Mouse (Mus musculus) hindbrain, embryonic 10.5 days (tissue): ENCODE results near the gene Mmp20. TPM values are rescaled to one million over a fixed set of nuclear protein-coding genes. Genes with fewer than 3 reads are reported as not detected.

Experiments
- DNase-seq: peaks from one replicate; pipeline ENCODE4 v3.0.0-alpha.2; 2017; ENCODE audit warnings: low spot score
- H3K27ac ChIP-seq: fragments of 300-500 bp; sonication (generic); 2 replicates; pipeline ENCODE4 v1.5.1; 2016; ENCODE audit warnings: mild to moderate bottlenecking, moderate library complexity
- H3K27me3 ChIP-seq: fragments of 300-500 bp; sonication (generic); 2 replicates; pipeline ENCODE4 v1.6.1; 2016; ENCODE audit warnings: mild to moderate bottlenecking; ENCODE audit not compliant: poor library complexity, insufficient read depth, severe bottlenecking
- H3K36me3 ChIP-seq: fragments of 300-500 bp; sonication (generic); 2 replicates; pipeline ENCODE4 v1.6.1; 2016; ENCODE audit warnings: mild to moderate bottlenecking, moderate library complexity
- H3K4me1 ChIP-seq: fragments of 300-500 bp; sonication (generic); replicated peaks from 2 replicates; pipeline ENCODE4 v1.6.1; 2016; ENCODE audit warnings: mild to moderate bottlenecking
- H3K4me3 ChIP-seq: fragments of 300-500 bp; sonication (generic); 2 replicates; pipeline ENCODE4 v1.5.1; 2016; ENCODE audit warnings: mild to moderate bottlenecking, moderate library complexity
- H3K9me3 ChIP-seq: fragments of 300-500 bp; sonication (generic); 2 replicates; pipeline ENCODE4 v1.6.1; 2016; ENCODE audit warnings: mild to moderate bottlenecking, moderate library complexity
- WGBS: fragments of 180-500 bp; shearing (Covaris S2); methylation state at CpG from one replicate; pipeline ENCODE4 v1.1.7; 2016; 5-methylcytosine and 5-hydroxymethylcytosine counted together
- polyA plus RNA-seq: library from polyadenylated mRNA; unstranded; fragments of >200 nt; fragmentation: Nextera tagmentation; extraction: Ambion mirVana; gene quantifications from 2 replicates; pipeline ENCODE4 v1.2.1, GENCODE M21; 2016

The Mmp20 gene
- polyA plus RNA-seq, 1 experiment from 2014 or later: not detected

DNA sequence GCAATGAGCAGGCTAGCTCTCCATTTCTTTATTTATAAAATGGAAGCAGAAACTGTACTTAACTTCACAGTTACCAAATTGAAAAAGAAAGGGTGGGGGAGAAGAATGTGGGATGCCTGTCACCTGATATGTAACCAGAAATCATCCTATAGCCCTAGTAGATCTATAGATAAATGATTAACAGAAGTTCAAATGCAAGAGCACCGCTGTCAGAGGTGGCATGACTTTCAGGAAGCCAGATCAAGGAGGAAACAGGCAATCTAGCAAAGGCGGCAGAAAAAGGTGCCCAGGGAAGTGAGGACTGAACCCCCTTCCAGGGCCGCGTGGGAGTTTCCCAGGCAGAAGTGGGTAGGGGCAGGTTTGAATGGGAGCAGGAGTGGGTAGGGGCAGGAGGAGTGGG, 29.9 kb downstream of the Mmp20 start:
- no peaks in the 10 kb centered on the region for H3K4me1 ChIP-seq
- H3K9me3 ChIP-seq: no peaks in the 10 kb centered on the region
- H3K36me3 ChIP-seq: no peaks in the 10 kb centered on the region
- H3K27me3 ChIP-seq: no peaks in the 10 kb centered on the region
- 77% methylated on average over 4 of the region's 4 CpGs for WGBS
- DNase-seq: no peak
- H3K4me3 ChIP-seq: no peak overlapping the region
- H3K27ac ChIP-seq: no peak overlapping the region

DNA sequence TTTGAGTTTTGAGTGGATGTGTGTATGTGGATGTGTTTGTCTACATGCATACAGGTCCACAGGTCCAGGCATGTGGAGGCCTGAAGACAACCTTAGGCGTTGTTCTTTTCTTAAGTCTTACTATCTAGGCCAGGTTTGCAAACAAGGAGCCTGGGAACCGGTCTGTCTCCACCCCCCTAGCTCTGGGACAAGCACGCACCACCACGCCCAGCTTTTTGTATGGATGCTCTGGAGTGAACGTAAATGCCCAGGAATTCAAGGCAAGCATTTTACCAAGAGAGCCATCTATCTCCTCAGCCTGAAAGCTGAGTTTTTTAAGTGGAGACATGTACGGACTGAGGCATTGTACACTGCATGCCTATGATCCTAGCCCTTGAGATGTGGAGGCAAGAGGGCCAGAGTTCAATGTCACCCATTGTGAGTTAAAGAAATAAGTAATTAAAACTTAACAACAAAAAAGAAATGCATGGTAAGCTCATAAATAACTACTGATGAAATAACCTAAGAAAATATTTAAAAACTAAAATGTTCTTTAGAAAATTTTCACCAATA, 31.5 kb downstream of the Mmp20 start:
- H3K27ac ChIP-seq: no peak overlapping the region
- DNase-seq: peak; percentile 12
- no peaks in the 10 kb centered on the region for H3K4me1 ChIP-seq
- H3K9me3 ChIP-seq: no peaks in the 10 kb centered on the region
- H3K27me3 ChIP-seq: no peaks in the 10 kb centered on the region
- H3K36me3 ChIP-seq: no peaks in the 10 kb centered on the region
- no peak overlapping the region for H3K4me3 ChIP-seq
- WGBS: 62% methylated on average over 6 of the region's 6 CpGs

DNA sequence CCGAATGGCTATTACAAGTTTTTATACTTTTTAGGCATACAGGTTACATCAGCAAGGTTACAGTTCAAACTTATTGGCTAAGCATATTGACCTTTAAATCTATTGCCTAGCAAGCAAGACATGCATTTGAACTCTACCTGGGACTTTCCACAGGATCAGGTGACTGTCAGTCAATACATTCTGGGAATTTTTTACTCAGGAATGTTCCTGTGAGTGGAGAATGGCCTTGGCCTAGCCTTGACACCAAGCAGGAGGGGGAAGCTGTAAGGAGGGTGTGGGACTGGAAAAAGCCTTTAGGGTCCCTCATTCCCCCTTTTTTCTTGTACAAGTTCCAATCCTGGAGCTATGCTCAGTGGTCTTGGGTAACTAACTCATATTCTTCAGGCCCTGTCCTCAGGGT, 33.3 kb downstream of the Mmp20 start:
- 97% methylated on average over 1 of the region's 1 CpGs for WGBS
- Histone ChIP-seq H3K4me1 (no peaks in the 10 kb centered on the region), H3K4me3 (no peak overlapping the region), H3K36me3 (no peaks in the 10 kb centered on the region), H3K9me3 (no peaks in the 10 kb centered on the region), H3K27me3 (no peaks in the 10 kb centered on the region), H3K27ac (no peak overlapping the region)
- no peak for DNase-seq

GRCm38 (mm10) chr9:7669674-7670073, 41.6 kb downstream of the Mmp20 start:
- Histone ChIP-seq H3K36me3 (no peaks in the 10 kb centered on the region), H3K4me3 (no peak overlapping the region), H3K27ac (no peak overlapping the region), H3K4me1 (no peaks in the 10 kb centered on the region), H3K27me3 (no peaks in the 10 kb centered on the region), H3K9me3 (no peaks in the 10 kb centered on the region)
- 92% methylated on average over 1 of the region's 1 CpGs for WGBS
- no peak for DNase-seq

DNA sequence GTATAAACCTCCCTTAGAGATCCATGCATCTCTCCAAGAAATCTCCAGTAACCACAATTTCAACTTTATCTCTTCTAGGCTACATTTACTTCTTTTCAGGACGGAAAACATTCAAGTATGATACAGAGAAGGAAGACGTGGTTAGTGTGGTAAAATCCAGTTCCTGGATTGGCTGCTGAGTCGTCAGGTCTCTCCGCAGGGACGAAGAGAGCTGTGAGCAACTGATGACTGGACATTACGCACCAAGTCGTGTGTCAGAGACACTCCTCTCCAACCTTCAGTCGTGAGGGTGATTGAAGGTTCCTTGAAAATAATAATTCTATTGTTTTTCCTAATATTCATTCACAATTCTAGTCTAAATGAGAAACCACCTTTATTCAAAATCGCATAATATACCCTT, 45.0 kb downstream of the Mmp20 start:
- DNase-seq: no peak
- 89% methylated on average over 9 of the region's 9 CpGs for WGBS
- H3K27ac ChIP-seq: no peak overlapping the region
- no peaks in the 10 kb centered on the region for H3K4me1 ChIP-seq
- no peaks in the 10 kb centered on the region for H3K36me3 ChIP-seq
- H3K9me3 ChIP-seq: no peaks in the 10 kb centered on the region
- H3K27me3 ChIP-seq: no peaks in the 10 kb centered on the region
- no peak overlapping the region for H3K4me3 ChIP-seq

DNA sequence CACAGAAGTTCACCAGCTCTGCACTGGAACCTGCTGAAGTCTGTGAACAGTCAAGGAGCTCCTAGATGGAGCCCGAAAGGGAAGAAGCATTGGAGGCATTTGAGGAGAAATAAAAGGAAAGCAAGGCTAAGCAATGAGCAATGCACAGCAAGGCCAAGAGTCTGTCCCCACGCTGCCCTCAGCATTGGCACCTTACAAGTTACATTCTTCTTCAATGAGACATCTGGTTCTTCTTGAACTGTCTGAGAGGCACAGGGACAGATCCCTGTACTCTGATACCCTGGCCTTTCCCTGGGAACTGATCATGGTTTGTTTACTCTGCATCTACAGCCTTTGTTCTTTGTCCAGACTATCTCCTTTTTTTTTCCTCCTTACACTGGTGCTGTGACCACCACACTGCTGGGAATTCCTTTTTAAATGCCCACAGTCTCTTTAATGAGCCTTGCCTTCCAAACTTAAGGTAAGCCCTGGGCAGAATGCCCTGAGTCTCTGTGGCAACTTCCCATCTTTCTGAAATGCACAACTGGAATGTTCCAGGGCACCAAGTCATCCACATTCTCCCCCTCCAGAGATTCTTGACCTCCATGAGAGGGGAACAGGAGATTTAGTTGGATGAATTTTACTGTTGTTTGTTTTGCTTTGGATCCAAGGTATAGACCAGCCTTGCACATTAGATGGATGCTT, 50.3 kb downstream of the Mmp20 start:
- Histone ChIP-seq H3K4me3 (no peak overlapping the region), H3K36me3 (no peaks in the 10 kb centered on the region), H3K27me3 (no peaks in the 10 kb centered on the region), H3K27ac (no peak overlapping the region), H3K4me1 (no peaks in the 10 kb centered on the region), H3K9me3 (no peaks in the 10 kb centered on the region)
- 81% methylated on average over 2 of the region's 2 CpGs for WGBS
- no peak for DNase-seq

DNA sequence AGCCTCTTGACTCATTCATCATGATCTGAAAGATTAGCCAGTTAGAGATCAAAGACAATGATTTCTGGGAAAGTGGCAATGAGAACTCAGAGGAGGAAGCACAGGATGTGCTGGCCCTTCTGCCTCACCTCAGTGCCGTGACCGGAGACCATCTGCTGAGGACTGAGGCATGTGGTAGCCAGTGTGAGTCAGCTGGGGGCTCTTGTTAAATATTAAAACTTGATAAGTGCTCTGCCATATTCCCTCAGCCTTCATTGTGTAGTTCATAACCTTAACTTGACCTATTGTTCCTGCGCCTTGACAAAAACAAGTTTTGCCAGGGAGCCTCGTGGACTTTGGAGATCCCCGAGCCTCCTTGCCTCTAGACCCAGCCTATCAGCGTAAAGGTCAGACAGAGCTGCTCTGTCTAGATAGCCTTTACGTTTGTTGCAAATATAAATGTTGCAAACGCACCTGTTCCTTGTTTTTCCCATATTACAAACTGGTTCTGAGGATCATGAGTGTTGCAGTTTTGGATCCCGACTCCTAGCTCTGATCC, 54.1 kb downstream of the Mmp20 start:
- no peak for DNase-seq
- Histone ChIP-seq H3K4me1 (no peaks in the 10 kb centered on the region), H3K9me3 (no peaks in the 10 kb centered on the region), H3K36me3 (no peaks in the 10 kb centered on the region), H3K27ac (no peak overlapping the region), H3K4me3 (no peak overlapping the region), H3K27me3 (no peaks in the 10 kb centered on the region)
- WGBS: 88% methylated on average over 9 of the region's 9 CpGs

DNA sequence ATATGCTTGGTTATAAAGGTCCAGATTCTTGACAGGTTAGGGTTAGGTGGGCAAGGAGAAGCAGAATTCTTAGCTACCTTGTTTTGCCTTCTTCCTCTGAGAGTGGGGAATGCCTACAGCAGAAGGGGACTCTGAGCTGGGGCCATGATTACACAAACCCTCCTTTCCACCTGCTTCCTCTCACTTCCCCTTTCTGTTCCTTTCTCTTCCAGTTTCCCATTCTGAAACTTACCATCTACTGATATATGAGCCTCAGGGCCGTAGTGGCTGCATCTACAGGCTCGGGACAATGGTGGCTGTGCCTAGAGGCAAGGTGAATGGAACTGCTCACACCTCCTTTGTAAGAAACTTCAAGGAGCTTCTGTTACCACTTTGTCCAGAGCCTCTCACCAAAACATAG, 58.0 kb downstream of the Mmp20 start:
- Histone ChIP-seq H3K4me1 (no peaks in the 10 kb centered on the region), H3K27me3 (no peaks in the 10 kb centered on the region)

GRCm38 (mm10) chr9:7689799-7690198, 61.8 kb downstream of the Mmp20 start:
- DNase-seq: no peak
- Histone ChIP-seq H3K4me1 (no peaks in the 10 kb centered on the region), H3K27me3 (no peaks in the 10 kb centered on the region), H3K27ac (no peak overlapping the region), H3K36me3 (no peaks in the 10 kb centered on the region), H3K9me3 (no peaks in the 10 kb centered on the region), H3K4me3 (no peak overlapping the region)
- 63% methylated on average over 6 of the region's 6 CpGs for WGBS

More for the DNA sequence above, 58.0 kb downstream of the Mmp20 start:
- WGBS: 94% methylated on average over 2 of the region's 2 CpGs
- Histone ChIP-seq H3K27ac (no peak overlapping the region), H3K9me3 (no peaks in the 10 kb centered on the region), H3K4me3 (no peak overlapping the region), H3K36me3 (no peaks in the 10 kb centered on the region)
- no peak for DNase-seq

- H3K9me3 ChIP-seq: no peaks in the 10 kb centered on the region
- no peak within 1 kb of the TSS for H3K27ac ChIP-seq
- no peak within 1 kb of the TSS for H3K4me3 ChIP-seq
- 80% methylated on average over 1 of the region's 1 CpGs for WGBS
- H3K4me1 ChIP-seq: no peaks in the 10 kb centered on the region
- H3K36me3 ChIP-seq: no peaks in the 10 kb centered on the region
- no peaks in the 10 kb centered on the region for H3K27me3 ChIP-seq
- DNase-seq: no peak
These were observed 63.8 kb downstream of the Mmp20 start, which contains the start of gene Mmp7 for GRCm38 (mm10) chr9:7691790-7692189. Gene Mmp7 (plus strand): TSS chr9:7692090.

DNA sequence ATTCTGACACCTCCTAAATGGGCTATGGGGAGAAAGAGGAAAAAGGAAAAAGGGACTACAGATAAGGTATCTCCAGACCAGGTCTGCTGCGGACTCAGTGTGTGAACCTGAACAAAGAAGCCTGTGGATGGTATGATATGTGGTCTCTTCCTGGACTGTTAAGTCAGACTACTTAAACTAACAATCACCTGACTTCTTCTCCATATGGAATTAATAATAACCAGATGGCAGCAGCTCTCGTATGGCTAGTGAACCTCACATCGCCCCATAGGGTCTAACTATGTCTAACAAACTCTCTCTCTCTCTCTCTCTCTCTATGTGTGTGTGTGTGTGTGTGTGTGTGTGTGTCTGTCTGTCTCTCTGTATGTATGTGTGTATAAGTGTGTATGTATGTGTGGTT, 65.9 kb downstream of the Mmp20 start:
- no peak for DNase-seq
- H3K4me3 ChIP-seq: no peak overlapping the region
- no peaks in the 10 kb centered on the region for H3K4me1 ChIP-seq
- H3K36me3 ChIP-seq: no peaks in the 10 kb centered on the region
- no peaks in the 10 kb centered on the region for H3K27me3 ChIP-seq
- 67% methylated on average over 3 of the region's 3 CpGs for WGBS
- no peaks in the 10 kb centered on the region for H3K9me3 ChIP-seq
- H3K27ac ChIP-seq: no peak overlapping the region

- WGBS: 85% methylated on average over 3 of the region's 3 CpGs
- Histone ChIP-seq H3K36me3 (no peaks in the 10 kb centered on the region), H3K4me3 (no peak overlapping the region)
These were observed 67.6 kb downstream of the Mmp20 start for GRCm38 (mm10) chr9:7695646-7696045.

DNA sequence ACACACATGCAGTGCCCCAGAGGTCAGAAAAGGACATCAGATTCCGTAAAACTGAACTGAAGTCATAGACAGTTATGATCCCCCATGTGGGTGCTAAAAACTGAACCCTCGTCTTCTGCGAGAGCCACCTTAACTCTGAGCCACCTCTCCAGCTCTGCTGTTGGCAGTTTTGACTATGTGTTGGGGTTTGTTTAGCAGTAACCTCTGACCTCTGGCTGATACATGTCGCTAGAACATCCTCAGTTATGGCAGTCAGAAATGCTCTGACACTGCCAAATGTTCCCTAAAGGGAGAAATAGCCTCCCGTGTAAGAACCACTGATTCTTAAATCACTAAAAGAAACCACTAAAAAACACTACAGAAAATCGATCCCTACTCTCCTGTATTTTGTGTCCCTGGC, 80.7 kb downstream of the Mmp20 start:
- 73% methylated on average over 6 of the region's 6 CpGs for WGBS
- Histone ChIP-seq H3K4me3 (no peak overlapping the region), H3K27me3 (no peaks in the 10 kb centered on the region), H3K9me3 (no peaks in the 10 kb centered on the region), H3K4me1 (no peaks in the 10 kb centered on the region), H3K36me3 (no peaks in the 10 kb centered on the region), H3K27ac (no peak overlapping the region)
- DNase-seq: no peak

More at GRCm38 (mm10) chr9:7695646-7696045, 67.6 kb downstream of the Mmp20 start:
- Histone ChIP-seq H3K27me3 (no peaks in the 10 kb centered on the region), H3K27ac (no peak overlapping the region), H3K9me3 (no peaks in the 10 kb centered on the region), H3K4me1 (no peaks in the 10 kb centered on the region)
- DNase-seq: no peak
